Mouse (Mus musculus): ENCODE measurements at regions not wholly inside any gene's neighbourhood (a gene's known extent, or its start where the extent isn't known, plus 50 kb on each side); places are given as distances from the start of the nearest gene placed in this dataset.
"Not testable (repeated sequence)": the region's sequence is repeated elsewhere in the genome, so short reads cannot be mapped to it uniquely, and the experiment has no call there.

- DNase-seq (ENCODE audit: low spot score) = not testable (repeated sequence)
Observed at GRCm38 (mm10) chr9:85983516-85983915, 141.3 kb downstream of the Tpbg start.

GRCm38 (mm10) chr9:85985671-85986070 lies 143.5 kb downstream of the Tpbg start:
- Histone ChIP-seq H3K4me1 (replicated peaks; ENCODE audit: control insufficient read depth, insufficient read depth, low read length) (no peaks in the 10 kb centered on the region), H3K36me3 (ENCODE audit: control insufficient read depth, insufficient read depth, low read length) (no peaks in the 10 kb centered on the region), H3K27me3 (ENCODE audit: control insufficient read depth, insufficient read depth, low read length) (no peaks in the 10 kb centered on the region), H3K4me3 (ENCODE audit: low read depth, low read length) (no peak overlapping the region), H3K4me2 (ENCODE audit: low read depth, low read length, severe bottlenecking) (no peak overlapping the region), H3K9me3 (ENCODE audit: control insufficient read depth, low read length) (no peaks in the 10 kb centered on the region), H3K27ac (ENCODE audit: low read depth, low read length) (no peak overlapping the region), H3K9ac (ENCODE audit: low read length) (no peak overlapping the region)
- DNase-seq (ENCODE audit: low spot score) = no peak
- no peak for ATAC-seq (replicated peaks; ENCODE audit: low FRiP score)
- 89% methylated on average over 5 of the region's 5 CpGs for whole genome bisulfite sequencing

More at GRCm38 (mm10) chr9:85983516-85983915, 141.3 kb downstream of the Tpbg start:
- ATAC-seq (replicated peaks; ENCODE audit: low FRiP score); H3K9ac ChIP-seq (ENCODE audit: low read length); H3K27me3 ChIP-seq (ENCODE audit: control insufficient read depth, insufficient read depth, low read length); H3K4me1 ChIP-seq (replicated peaks; ENCODE audit: control insufficient read depth, insufficient read depth, low read length); H3K27ac ChIP-seq (ENCODE audit: low read depth, low read length); H3K4me2 ChIP-seq (ENCODE audit: low read depth, low read length, severe bottlenecking); H3K9me3 ChIP-seq (ENCODE audit: control insufficient read depth, low read length); H3K36me3 ChIP-seq (ENCODE audit: control insufficient read depth, insufficient read depth, low read length); H3K4me3 ChIP-seq (ENCODE audit: low read depth, low read length): not testable (repeated sequence)
- 98% methylated on average over 6 of the region's 8 CpGs for WGBS

GRCm38 (mm10) chr9:85986142-85986541 lies 144.0 kb downstream of the Tpbg start:
- Histone ChIP-seq H3K4me3 (ENCODE audit: low read depth, low read length) (no peak overlapping the region), H3K27me3 (ENCODE audit: control insufficient read depth, insufficient read depth, low read length) (no peaks in the 10 kb centered on the region), H3K9me3 (ENCODE audit: control insufficient read depth, low read length) (no peaks in the 10 kb centered on the region), H3K4me2 (ENCODE audit: low read depth, low read length, severe bottlenecking) (no peak overlapping the region), H3K4me1 (replicated peaks; ENCODE audit: control insufficient read depth, insufficient read depth, low read length) (no peaks in the 10 kb centered on the region), H3K9ac (ENCODE audit: low read length) (no peak overlapping the region), H3K36me3 (ENCODE audit: control insufficient read depth, insufficient read depth, low read length) (no peaks in the 10 kb centered on the region), H3K27ac (ENCODE audit: low read depth, low read length) (no peak overlapping the region)
- 79% methylated on average over 2 of the region's 2 CpGs for WGBS
- ATAC-seq (replicated peaks; ENCODE audit: low FRiP score) = no peak
- DNase-seq (ENCODE audit: low spot score) = no peak

- Histone ChIP-seq H3K9ac (ENCODE audit: low read length) (no peak overlapping the region), H3K4me3 (ENCODE audit: low read depth, low read length) (no peak overlapping the region), H3K27me3 (ENCODE audit: control insufficient read depth, insufficient read depth, low read length) (no peaks in the 10 kb centered on the region), H3K4me1 (replicated peaks; ENCODE audit: control insufficient read depth, insufficient read depth, low read length) (no peaks in the 10 kb centered on the region), H3K27ac (ENCODE audit: low read depth, low read length) (no peak overlapping the region), H3K36me3 (ENCODE audit: control insufficient read depth, insufficient read depth, low read length) (no peaks in the 10 kb centered on the region), H3K9me3 (ENCODE audit: control insufficient read depth, low read length) (no peaks in the 10 kb centered on the region), H3K4me2 (ENCODE audit: low read depth, low read length, severe bottlenecking) (no peak overlapping the region)
- WGBS = 82% methylated on average over 2 of the region's 2 CpGs
- no peak for DNase-seq (ENCODE audit: low spot score)
- no peak for ATAC-seq (replicated peaks; ENCODE audit: low FRiP score)
Observed at GRCm38 (mm10) chr9:86002996-86003395, 160.8 kb downstream of the Tpbg start.

GRCm38 (mm10) chr9:86011661-86012060 lies 169.5 kb downstream of the Tpbg start:
- no peak overlapping the region for H3K9ac ChIP-seq (ENCODE audit: low read length)
- no peaks in the 10 kb centered on the region for H3K9me3 ChIP-seq (ENCODE audit: control insufficient read depth, low read length)
- no peaks in the 10 kb centered on the region for H3K27me3 ChIP-seq (ENCODE audit: control insufficient read depth, insufficient read depth, low read length)
- no peaks in the 10 kb centered on the region for H3K36me3 ChIP-seq (ENCODE audit: control insufficient read depth, insufficient read depth, low read length)
- H3K4me1 ChIP-seq (replicated peaks; ENCODE audit: control insufficient read depth, insufficient read depth, low read length) = no peaks in the 10 kb centered on the region
- WGBS = 63% methylated on average over 2 of the region's 2 CpGs
- no peak for DNase-seq (ENCODE audit: low spot score)
- H3K4me3 ChIP-seq (ENCODE audit: low read depth, low read length) = no peak overlapping the region
- H3K27ac ChIP-seq (ENCODE audit: low read depth, low read length) = no peak overlapping the region
- no peak overlapping the region for H3K4me2 ChIP-seq (ENCODE audit: low read depth, low read length, severe bottlenecking)
- no peak for ATAC-seq (replicated peaks; ENCODE audit: low FRiP score)

GRCm38 (mm10) chr9:86015841-86016240 lies 173.7 kb downstream of the Tpbg start:
- no peak overlapping the region for H3K4me3 ChIP-seq (ENCODE audit: low read depth, low read length)
- no peak overlapping the region for H3K4me2 ChIP-seq (ENCODE audit: low read depth, low read length, severe bottlenecking)
- H3K27ac ChIP-seq (ENCODE audit: low read depth, low read length) = no peak overlapping the region
- no peak overlapping the region for H3K9ac ChIP-seq (ENCODE audit: low read length)
- H3K9me3 ChIP-seq (ENCODE audit: control insufficient read depth, low read length) = no peaks in the 10 kb centered on the region
- no peaks in the 10 kb centered on the region for H3K27me3 ChIP-seq (ENCODE audit: control insufficient read depth, insufficient read depth, low read length)
- H3K36me3 ChIP-seq (ENCODE audit: control insufficient read depth, insufficient read depth, low read length) = no peaks in the 10 kb centered on the region
- no peaks in the 10 kb centered on the region for H3K4me1 ChIP-seq (replicated peaks; ENCODE audit: control insufficient read depth, insufficient read depth, low read length)
- no peak for ATAC-seq (replicated peaks; ENCODE audit: low FRiP score)
- WGBS = 88% methylated on average over 4 of the region's 4 CpGs
- DNase-seq (ENCODE audit: low spot score) = no peak

- no peak overlapping the region for H3K9ac ChIP-seq (ENCODE audit: low read length)
- no peaks in the 10 kb centered on the region for H3K27me3 ChIP-seq (ENCODE audit: control insufficient read depth, insufficient read depth, low read length)
- no peak overlapping the region for H3K27ac ChIP-seq (ENCODE audit: low read depth, low read length)
- no peak for ATAC-seq (replicated peaks; ENCODE audit: low FRiP score)
- H3K4me2 ChIP-seq (ENCODE audit: low read depth, low read length, severe bottlenecking) = no peak overlapping the region
- no peaks in the 10 kb centered on the region for H3K4me1 ChIP-seq (replicated peaks; ENCODE audit: control insufficient read depth, insufficient read depth, low read length)
- no peaks in the 10 kb centered on the region for H3K9me3 ChIP-seq (ENCODE audit: control insufficient read depth, low read length)
- H3K4me3 ChIP-seq (ENCODE audit: low read depth, low read length) = no peak overlapping the region
- WGBS = 84% methylated on average over 6 of the region's 6 CpGs
- no peaks in the 10 kb centered on the region; the same call in 1 of the 2 replicates for H3K36me3 ChIP-seq (ENCODE audit: control insufficient read depth, insufficient read depth, low read length)
- DNase-seq (ENCODE audit: low spot score) = no peak
Observed at GRCm38 (mm10) chr9:86020133-86020532, 178.0 kb downstream of the Tpbg start.

GRCm38 (mm10) chr9:86020765-86021164 lies 178.6 kb downstream of the Tpbg start:
- H3K36me3 ChIP-seq (ENCODE audit: control insufficient read depth, insufficient read depth, low read length) = no peaks in the 10 kb centered on the region; the same call in 1 of the 2 replicates
- no peaks in the 10 kb centered on the region for H3K9me3 ChIP-seq (ENCODE audit: control insufficient read depth, low read length)
- no peak overlapping the region for H3K27ac ChIP-seq (ENCODE audit: low read depth, low read length)
- WGBS = 56% methylated on average over 4 of the region's 4 CpGs
- ATAC-seq (replicated peaks; ENCODE audit: low FRiP score) = peak; percentile 42; the same call in 1 of the 2 replicates
- no peaks in the 10 kb centered on the region for H3K27me3 ChIP-seq (ENCODE audit: control insufficient read depth, insufficient read depth, low read length)
- H3K9ac ChIP-seq (ENCODE audit: low read length) = no peak overlapping the region
- H3K4me1 ChIP-seq (replicated peaks; ENCODE audit: control insufficient read depth, insufficient read depth, low read length) = no peaks in the 10 kb centered on the region
- H3K4me3 ChIP-seq (ENCODE audit: low read depth, low read length) = no peak overlapping the region
- H3K4me2 ChIP-seq (ENCODE audit: low read depth, low read length, severe bottlenecking) = no peak overlapping the region
- DNase-seq (ENCODE audit: low spot score) = no peak

GRCm38 (mm10) chr9:86030738-86031137 lies 188.6 kb downstream of the Tpbg start:
- WGBS = 60% methylated on average over 5 of the region's 5 CpGs
- Histone ChIP-seq H3K9me3 (ENCODE audit: control insufficient read depth, low read length) (no peaks in the 10 kb centered on the region), H3K9ac (ENCODE audit: low read length) (no peak overlapping the region), H3K27me3 (ENCODE audit: control insufficient read depth, insufficient read depth, low read length) (no peaks in the 10 kb centered on the region), H3K36me3 (ENCODE audit: control insufficient read depth, insufficient read depth, low read length) (no peaks in the 10 kb centered on the region), H3K4me3 (ENCODE audit: low read depth, low read length) (no peak overlapping the region), H3K4me2 (ENCODE audit: low read depth, low read length, severe bottlenecking) (no peak overlapping the region), H3K27ac (ENCODE audit: low read depth, low read length) (no peak overlapping the region), H3K4me1 (replicated peaks; ENCODE audit: control insufficient read depth, insufficient read depth, low read length) (no peaks in the 10 kb centered on the region)
- DNase-seq (ENCODE audit: low spot score) (no peak), ATAC-seq (replicated peaks; ENCODE audit: low FRiP score) (no peak)
